Mouse (Mus musculus): Measurements from ENCODE around the gene Npnt.
A peak's percentile ranks its signal among the peaks of the same experiment; 100 is the strongest.

Gene Npnt

DNA sequence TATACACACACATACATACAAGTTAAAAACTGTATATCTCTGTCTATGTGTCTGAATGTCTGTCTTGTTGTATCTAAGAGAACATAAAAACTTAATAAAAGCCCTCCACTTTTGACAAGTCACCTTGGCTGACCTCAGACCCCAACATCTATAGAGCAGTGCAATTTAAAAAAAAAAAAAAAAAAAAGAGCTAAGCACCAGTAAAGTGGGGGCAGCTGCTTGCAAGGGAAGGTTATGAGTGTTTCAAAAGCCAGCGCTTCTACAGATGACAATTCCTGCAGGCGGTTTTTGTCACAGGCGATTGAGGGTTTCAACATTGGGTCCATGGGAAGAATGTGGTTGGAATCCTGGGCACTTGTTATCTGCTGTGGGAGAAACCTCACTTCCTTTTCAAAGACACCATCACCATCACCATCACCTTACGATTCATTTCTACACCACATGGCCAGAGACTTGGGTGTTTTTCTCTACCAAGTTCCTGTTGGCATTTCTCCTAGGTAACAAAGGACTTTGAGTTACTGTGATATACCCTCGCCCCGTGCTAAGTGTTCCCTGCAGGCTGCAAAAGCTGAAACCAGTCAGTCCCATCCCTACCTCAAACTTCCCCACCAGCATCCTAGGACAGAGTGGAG is 63.6 kb downstream of the Npnt start:
- no peak for DNase-seq

DNA sequence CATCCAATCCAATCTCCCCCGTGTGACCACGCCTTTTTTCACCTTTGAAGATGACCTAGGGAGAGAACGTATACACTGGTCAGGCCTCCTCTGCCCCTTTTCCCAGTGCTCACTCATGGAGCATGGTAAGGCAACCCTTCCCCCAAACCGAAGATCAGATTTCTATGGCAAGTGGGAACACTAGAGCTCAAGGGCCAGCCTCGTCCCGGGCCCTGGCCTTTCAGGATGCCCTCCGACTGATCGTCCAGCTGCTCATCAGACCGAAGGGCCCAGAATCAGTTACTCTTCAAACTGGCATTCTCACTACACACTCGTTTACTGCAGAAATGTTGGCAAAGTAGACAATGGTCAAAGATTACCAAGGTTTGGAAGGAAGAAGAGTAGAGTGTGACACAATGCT is 65.6 kb downstream of the Npnt start:
- DNase-seq: peak; percentile 59 to 78

- peak in 1 of 2 experiments; percentile 71 for DNase-seq
Measured at GRCm38 (mm10) chr3:132883256-132883655, 66.8 kb downstream of the Npnt start.

DNA sequence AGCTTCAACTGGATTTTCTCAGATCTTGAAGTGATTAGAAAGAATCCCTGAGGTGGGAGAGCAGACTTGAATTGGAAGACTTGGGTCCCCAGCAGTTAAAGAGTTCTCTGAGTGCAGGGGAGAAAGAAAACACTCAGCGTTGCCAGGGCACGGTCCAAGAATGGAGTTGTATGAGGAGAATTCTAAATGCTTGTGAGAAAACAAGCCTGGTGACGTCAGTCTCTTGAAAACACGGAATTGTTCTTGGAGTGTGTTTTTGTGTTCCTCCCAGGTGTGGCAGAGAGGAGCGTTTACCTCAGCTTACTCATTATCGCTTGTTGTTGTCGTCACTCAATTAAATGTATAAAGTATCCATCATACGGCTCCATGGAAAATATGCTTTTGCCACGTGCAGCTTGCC is 69.3 kb downstream of the Npnt start:
- DNase-seq: no peak

- DNase-seq: no peak
Measured at GRCm38 (mm10) chr3:132880361-132880760, 69.7 kb downstream of the Npnt start.

GRCm38 (mm10) chr3:132876933-132877676 is 73.0 kb downstream of the Npnt start:
- DNase-seq: no peak

DNA sequence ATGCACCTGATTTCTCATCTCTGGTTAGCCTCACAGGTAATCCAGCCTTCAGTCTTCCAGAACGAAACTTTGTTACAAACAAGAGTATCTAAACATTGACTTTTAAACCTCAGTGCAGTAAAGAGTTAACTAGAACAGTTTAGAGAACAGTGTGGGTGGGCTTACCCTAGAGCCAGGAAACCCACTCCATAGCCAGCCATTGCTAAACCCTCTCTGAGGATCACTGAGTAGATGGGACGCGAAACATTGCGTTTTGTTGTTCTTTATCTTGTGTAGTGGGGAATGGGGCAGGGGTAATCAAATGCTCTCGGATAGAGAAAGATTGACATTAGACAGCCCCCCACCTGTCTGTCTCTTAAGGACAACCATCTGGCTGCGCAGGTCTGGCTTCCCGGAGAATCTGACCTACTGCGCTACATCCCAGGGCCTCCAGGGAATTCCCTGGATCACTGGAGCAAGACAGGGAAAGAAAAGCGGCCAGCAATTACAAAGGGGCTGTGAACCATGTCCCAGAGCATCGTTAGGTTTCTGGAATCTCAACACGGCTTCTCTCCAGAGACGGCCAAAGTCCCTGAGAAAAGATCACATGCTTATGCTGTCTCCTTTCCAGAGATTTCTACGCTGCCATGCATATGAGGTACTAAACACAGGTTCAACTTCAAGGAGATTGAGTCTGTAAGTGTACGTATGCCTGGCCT is 73.9 kb downstream of the Npnt start:
- peak; percentile 77 to 86 for DNase-seq

GRCm38 (mm10) chr3:132873251-132873650 is 76.8 kb downstream of the Npnt start:
- DNase-seq: no peak

- DNase-seq: peak; percentile 85
Measured at GRCm38 (mm10) chr3:132871318-132871904, 78.7 kb downstream of the Npnt start.

GRCm38 (mm10) chr3:132870079-132870478 is 80.0 kb downstream of the Npnt start:
- DNase-seq: peak in 1 of 2 experiments; percentile 64

- peak; percentile 37 to 38 for DNase-seq
Measured at GRCm38 (mm10) chr3:132868838-132869237, 81.3 kb downstream of the Npnt start.

- no peak for DNase-seq
Measured at GRCm38 (mm10) chr3:132866984-132867383, 83.1 kb downstream of the Npnt start.

GRCm38 (mm10) chr3:132865596-132865995 is 84.5 kb downstream of the Npnt start:
- DNase-seq: peak; percentile 31 to 66

DNA sequence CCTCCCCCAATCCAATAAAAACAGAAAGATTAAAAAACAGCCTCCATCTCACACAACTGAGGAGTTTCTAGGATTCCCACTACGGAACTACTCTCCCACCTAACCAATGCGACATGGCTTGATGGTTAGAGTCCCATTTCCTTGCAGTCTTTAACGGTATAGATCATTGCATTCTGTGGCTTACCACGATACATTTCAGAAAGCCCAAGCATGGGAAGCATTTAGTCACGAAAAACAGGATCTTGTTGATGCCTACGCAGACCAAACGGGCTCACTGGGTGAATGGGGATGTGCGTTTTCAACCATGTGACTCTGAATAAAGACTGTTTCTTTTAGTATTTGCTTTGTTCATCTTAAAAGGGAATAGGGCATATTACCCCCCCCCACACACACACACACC is 85.1 kb downstream of the Npnt start:
- DNase-seq: no peak

GRCm38 (mm10) chr3:132864329-132864919 is 85.7 kb downstream of the Npnt start:
- DNase-seq: peak in 1 of 2 experiments; percentile 49

GRCm38 (mm10) chr3:132863843-132864242 is 86.2 kb downstream of the Npnt start:
- DNase-seq: no peak

GRCm38 (mm10) chr3:132860796-132861195 is 89.3 kb downstream of the Npnt start:
- DNase-seq: peak; percentile 55 to 62

GRCm38 (mm10) chr3:132859573-132859972 is 90.5 kb downstream of the Npnt start:
- DNase-seq: no peak

DNA sequence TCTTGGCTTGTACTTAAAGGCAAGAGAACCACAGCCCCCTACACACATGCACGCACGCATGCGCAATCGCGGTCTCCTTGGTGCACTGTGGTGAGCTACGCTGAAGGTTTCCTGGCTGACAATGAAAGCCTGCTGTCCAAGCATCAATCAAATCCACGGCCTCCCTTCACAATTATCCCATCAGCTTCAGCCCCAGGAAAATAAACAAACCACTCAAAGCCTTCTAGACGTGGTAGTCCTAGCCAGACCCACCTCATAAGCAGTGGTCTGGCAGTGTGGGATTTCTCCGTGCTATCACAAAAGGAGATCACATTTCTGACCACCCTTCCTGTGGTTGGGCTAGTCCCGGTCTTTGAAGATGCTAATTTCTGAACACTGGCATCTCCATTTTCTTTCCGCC is 91.2 kb downstream of the Npnt start:
- no peak for DNase-seq

DNA sequence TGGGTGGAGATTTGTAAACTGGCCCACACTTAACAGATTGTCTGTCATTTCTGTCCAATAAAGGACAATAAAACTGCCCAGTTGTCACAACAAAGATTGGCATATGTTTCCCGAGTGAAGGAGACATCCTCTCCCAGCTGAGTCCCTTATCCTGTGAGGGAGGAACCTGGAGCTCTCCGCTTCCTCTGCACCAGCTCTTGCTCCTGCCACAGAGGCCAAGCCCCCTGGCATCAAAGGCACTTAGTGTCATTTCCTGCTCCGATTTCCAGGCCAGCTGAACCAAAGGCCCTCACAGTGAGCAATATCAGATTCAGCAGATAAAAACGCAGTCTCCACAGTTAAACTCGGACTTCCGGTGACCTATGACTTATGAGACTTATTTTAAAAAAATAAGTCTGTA is 93.4 kb downstream of the Npnt start:
- no peak for DNase-seq

DNA sequence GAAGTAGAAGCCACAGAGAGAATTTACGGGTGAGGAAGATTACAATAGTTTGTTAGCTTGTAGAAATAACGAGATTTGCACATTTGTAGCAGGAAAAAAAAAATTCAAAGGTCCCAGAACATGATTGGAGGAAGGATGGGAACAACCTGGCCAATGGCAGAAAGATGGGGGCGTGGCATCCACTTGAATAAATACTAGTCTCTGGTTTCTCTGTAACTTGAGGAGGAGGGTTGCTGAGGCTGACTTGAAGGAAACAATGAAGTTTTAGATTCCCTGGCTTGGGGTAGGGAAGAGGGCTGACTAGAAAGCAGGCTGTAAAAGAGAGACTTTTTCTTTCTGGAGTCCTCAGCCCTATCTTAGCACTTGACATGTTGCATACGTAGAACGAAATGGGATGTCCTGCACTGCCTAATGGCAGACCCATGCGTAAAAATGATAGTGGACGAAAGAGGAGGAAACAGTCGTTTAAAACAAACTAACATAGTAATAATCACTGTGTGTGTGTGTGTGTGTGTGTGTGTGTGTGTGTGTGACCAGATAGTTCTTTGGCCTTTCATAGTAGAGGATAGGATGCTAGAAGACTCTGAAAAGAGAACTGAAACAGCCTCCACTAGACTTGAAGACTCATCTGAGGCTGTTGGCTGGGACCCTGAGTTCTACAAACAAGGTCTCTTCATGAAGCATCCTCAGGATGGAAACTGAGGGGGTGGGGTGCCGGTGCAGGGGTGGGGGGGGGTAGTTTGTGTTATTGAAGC is 94.5 kb downstream of the Npnt start:
- no peak for DNase-seq

GRCm38 (mm10) chr3:132854271-132854670 is 95.8 kb downstream of the Npnt start:
- no peak for DNase-seq
